ENCODE assay signal across 8 mouse cellular contexts in genomic region chr10:115316313-115316712, GRCm38 (mm10). TPM values are rescaled to one million over a fixed set of nuclear protein-coding genes. Genes with fewer than 3 reads are reported as not detected.
A peak's percentile ranks its signal among the peaks of the same experiment; 100 is the strongest.
DNase-seq lines count a peak whose midpoint lies in the region; ATAC-seq lines count a peak whose summit lies in the region.

No protein-coding gene starts in this region.

- WGBS in heart, embryonic 15.5 days = 57% methylated on average over 11 of the region's 11 CpGs
- 62% methylated on average over 11 of the region's 11 CpGs for WGBS in forebrain, embryonic 14.5 days
- WGBS in midbrain, embryonic 10.5 days = 66% methylated on average over 11 of the region's 11 CpGs

- H3K9ac ChIP-seq in heart, embryonic 15.5 days = no peak overlapping the region; the same call in 1 of the 2 replicates
- peak overlapping the region; percentile 87 for H3K9ac ChIP-seq in forebrain, embryonic 14.5 days (ENCODE audit: low read length)

- no peak for DNase-seq in heart, adult 8-10 months (ENCODE audit: low spot score)
- peak; percentile 86 for DNase-seq in MN1 (ENCODE audit: low spot score)
- peak; percentile 24 for DNase-seq in forebrain, embryonic 14.5 days (ENCODE audit: low spot score)
- DNase-seq in midbrain, embryonic 10.5 days (ENCODE audit: low spot score) = no peak
- no peak for DNase-seq in spleen, postnatal 14 days (ENCODE audit: low spot score in 2 of 2)
- no peak for DNase-seq in B cell, adult 2 months

- no peaks in the 10 kb centered on the region for H3K9me3 ChIP-seq in heart, embryonic 15.5 days (replicated peaks)
- no peaks in the 10 kb centered on the region for H3K9me3 ChIP-seq in forebrain, embryonic 14.5 days (replicated peaks; ENCODE audit: control insufficient read depth, low read length)
- H3K9me3 ChIP-seq in midbrain, embryonic 10.5 days (replicated peaks) = no peaks in the 10 kb centered on the region

- no peaks in the 10 kb centered on the region for H3K36me3 ChIP-seq in heart, embryonic 15.5 days
- no peaks in the 10 kb centered on the region for H3K36me3 ChIP-seq in forebrain, embryonic 14.5 days (ENCODE audit: control insufficient read depth, insufficient read depth, low read length)
- no peaks in the 10 kb centered on the region for H3K36me3 ChIP-seq in midbrain, embryonic 10.5 days

- H3K27ac ChIP-seq in heart, embryonic 15.5 days = peak overlapping the region; percentile 99
- no peak overlapping the region for H3K27ac ChIP-seq in forebrain, embryonic 14.5 days (ENCODE audit: low read depth, low read length)
- peak overlapping the region; percentile 93; the same call in 1 of the 2 replicates for H3K27ac ChIP-seq in midbrain, embryonic 10.5 days (replicated peaks)

- peak overlapping the region; percentile 81 for H3K4me3 ChIP-seq in heart, embryonic 15.5 days
- peak overlapping the region; percentile 84 for H3K4me3 ChIP-seq in forebrain, embryonic 14.5 days (ENCODE audit: low read depth, low read length)
- peak overlapping the region; percentile 94 for H3K4me3 ChIP-seq in midbrain, embryonic 10.5 days

- no peaks in the 10 kb centered on the region for H3K27me3 ChIP-seq in heart, embryonic 15.5 days
- no peaks in the 10 kb centered on the region for H3K27me3 ChIP-seq in forebrain, embryonic 14.5 days (replicated peaks; ENCODE audit: control insufficient read depth, insufficient read depth, low read length)
- no peaks in the 10 kb centered on the region for H3K27me3 ChIP-seq in midbrain, embryonic 10.5 days (ENCODE audit: low read depth, poor library complexity, severe bottlenecking)

- peak overlapping the region; percentile 74 for H3K4me2 ChIP-seq in heart, embryonic 15.5 days
- H3K4me2 ChIP-seq in forebrain, embryonic 14.5 days (ENCODE audit: low read length) = peak overlapping the region; percentile 87

- no peak for ATAC-seq in heart, embryonic 15.5 days (replicated peaks; ENCODE audit: insufficient number of reproducible peaks, insufficient read depth, low FRiP score, low read depth)
- ATAC-seq in forebrain, embryonic 14.5 days = no peak
- no peak for ATAC-seq in CD4-positive, CD25-positive, alpha-beta regulatory T cell, adult 4 months

- H3K4me1 ChIP-seq in heart, embryonic 15.5 days (replicated peaks) = peaks cover 31% of the 10 kb centered on the region
- H3K4me1 ChIP-seq in forebrain, embryonic 14.5 days (ENCODE audit: control insufficient read depth, insufficient read depth, low read length) = peaks cover 19% of the 10 kb centered on the region
- peaks cover 37% of the 10 kb centered on the region for H3K4me1 ChIP-seq in midbrain, embryonic 10.5 days

RNA-seq across cellular contexts. Expression of gene Rab21, which starts 0.9 kb away (rescaled TPM):
- polyA plus RNA-seq in heart, embryonic 15.5 days (2015; fragmentation: Nextera tagmentation; extraction: Ambion mirVana) = 12.0 and 12.1 TPM in 2 replicates
- 10 to 100 TPM; 74.8 to 90.9 (median 80.1) TPM for total RNA-seq in heart, adult 8-10 months (2022)
- 9.2 and 10.6 TPM in 2 replicates for polyA plus RNA-seq in forebrain, embryonic 14.5 days (2014; fragmentation: Nextera tagmentation; extraction: Ambion mirVana)
- 3.1 and 3.3 TPM in 2 replicates for polyA plus RNA-seq in midbrain, embryonic 10.5 days (2016; fragmentation: Nextera tagmentation; extraction: Ambion mirVana)
- 10 to 100 TPM; 17.9 to 25.3 TPM for polyA plus RNA-seq in CD4-positive, CD25-positive, alpha-beta regulatory T cell, adult 4 months (2017; shearing (Covaris generic))

RNA-seq across cellular contexts. Expression of gene Tmem19, which starts 46.0 kb away (rescaled TPM):
- 18.0 and 20.9 TPM in 2 replicates for polyA plus RNA-seq in heart, embryonic 15.5 days (2015; fragmentation: Nextera tagmentation; extraction: Ambion mirVana)
- total RNA-seq in heart, adult 8-10 months (2022) = 10 to 100 TPM in 3 of 4 experiments, 1 to 10 TPM in 1; 9.9 to 12.7 (median 11.3) TPM
- 43.6 and 44.9 TPM in 2 replicates for polyA plus RNA-seq in forebrain, embryonic 14.5 days (2014; fragmentation: Nextera tagmentation; extraction: Ambion mirVana)
- polyA plus RNA-seq in midbrain, embryonic 10.5 days (2016; fragmentation: Nextera tagmentation; extraction: Ambion mirVana) = 30.4 and 35.2 TPM in 2 replicates
- 10 to 100 TPM; 50.9 to 54.8 TPM for polyA plus RNA-seq in CD4-positive, CD25-positive, alpha-beta regulatory T cell, adult 4 months (2017; shearing (Covaris generic))

Comparison
In these comparisons a context has a peak if more than half of its experiments do, and no peak if none do; other contexts are left out.
1. DNase-seq: peak in MN1 (single experiment) and forebrain, embryonic 14.5 days (single experiment); none in heart, adult 8-10 months (single experiment), midbrain, embryonic 10.5 days (single experiment), spleen, postnatal 14 days (0 of 2) and B cell, adult 2 months (0 of 2).
2. Peak in every context shown above with its lines, with median percentiles within 50 percentile points of each other: H3K4me3 ChIP-seq.